Comparison of ENCODE assay signal across 17 mouse cellular contexts in genomic region chr8:31427706-31428105, GRCm38 (mm10).
A peak's percentile ranks its signal among the peaks of the same experiment; 100 is the strongest.
DNase-seq lines count a peak whose midpoint lies in the region.
"Had no signal": no experiment of that assay in that cellular context is flagged by ENCODE, and none has a peak within 500 bp of the region (broad histone marks: within the 10 kb centered on the region; RNA-seq: fewer than 3 reads in every experiment).

No protein-coding gene starts in this region.

- intact Hi-C loops in left cerebral cortex, postnatal 25 days (cut with DNase I): no loop called here

- peak; percentile 4 to 24 for DNase-seq in frontal cortex, adult 2 months (ENCODE audit: extremely low spot score in 1 of 2, low spot score in 1 of 2)
- DNase-seq in frontal cortex, postnatal 25 days (ENCODE audit: low spot score in 2 of 2): no peak
- DNase-seq in left cerebral cortex, postnatal 25 days (ENCODE audit: low spot score in 2 of 2): peak; percentile 7 to 75
- DNase-seq in left cerebral cortex, adult 8-10 months (ENCODE audit: low spot score in 2 of 2): no peak
- DNase-seq in brain, adult 2 months (ENCODE audit: low read depth, low spot score): peak; percentile 39
- DNase-seq in telencephalon, adult 2 months (ENCODE audit: low read depth, low spot score): peak; percentile 31
- DNase-seq in cerebellum, postnatal 14 days: no peak
- DNase-seq: adrenal gland, postnatal 14 days; B cell, adult 2 months; cerebellum, adult 11-12 months; cerebellum, adult 8-10 months; cerebellum, postnatal 10 days; forebrain, postnatal 0 days; gastrocnemius, postnatal 25 days; heart, adult 18-20 months; heart, postnatal 10 days; heart, postnatal 36 days had no signal

Comparison
In these comparisons a context has a peak if more than half of its experiments do, and no peak if none do; other contexts are left out.
1. DNase-seq: peak in frontal cortex, adult 2 months (2 of 2), left cerebral cortex, postnatal 25 days (2 of 2), brain, adult 2 months (single experiment) and telencephalon, adult 2 months (single experiment); none in frontal cortex, postnatal 25 days (0 of 2), left cerebral cortex, adult 8-10 months (0 of 2) and cerebellum, postnatal 14 days (0 of 2).